Mouse (Mus musculus): ENCODE results near the gene Stk24.

Gene Stk24

GRCm38 (mm10) chr14:121263912-121264311 is 115.9 kb downstream of the Stk24 start:
- DNase-seq (ENCODE audit: low spot score in 2 of 2) = no peak

- no peak for DNase-seq (ENCODE audit: low spot score in 2 of 2)
These were observed 117.2 kb downstream of the Stk24 start for GRCm38 (mm10) chr14:121262606-121263005.

GRCm38 (mm10) chr14:121261229-121261879 is 118.5 kb downstream of the Stk24 start:
- no peak for DNase-seq (ENCODE audit: low spot score in 2 of 2)

GRCm38 (mm10) chr14:121259789-121260188 is 120.0 kb downstream of the Stk24 start:
- peak; percentile 45 to 61 for DNase-seq (ENCODE audit: low spot score in 2 of 2)

GRCm38 (mm10) chr14:121259332-121259731 is 120.5 kb downstream of the Stk24 start:
- no peak for DNase-seq (ENCODE audit: low spot score in 2 of 2)

GRCm38 (mm10) chr14:121256896-121257295 is 122.9 kb downstream of the Stk24 start:
- DNase-seq (ENCODE audit: low spot score in 2 of 2) = no peak

- no peak for DNase-seq (ENCODE audit: low spot score in 2 of 2)
These were observed 124.3 kb downstream of the Stk24 start for GRCm38 (mm10) chr14:121255469-121255868.

- DNase-seq (ENCODE audit: low spot score in 2 of 2) = no peak
These were observed 124.9 kb downstream of the Stk24 start for GRCm38 (mm10) chr14:121254869-121255268.

GRCm38 (mm10) chr14:121252542-121252941 is 127.3 kb downstream of the Stk24 start:
- DNase-seq (ENCODE audit: low spot score in 2 of 2) = no peak

- DNase-seq (ENCODE audit: low spot score in 2 of 2) = no peak
These were observed 128.1 kb downstream of the Stk24 start for GRCm38 (mm10) chr14:121251708-121252107.

- no peak for DNase-seq (ENCODE audit: low spot score in 2 of 2)
These were observed 128.7 kb downstream of the Stk24 start for GRCm38 (mm10) chr14:121251099-121251498.

GRCm38 (mm10) chr14:121248346-121248745 is 131.5 kb downstream of the Stk24 start:
- DNase-seq (ENCODE audit: low spot score in 2 of 2) = no peak

GRCm38 (mm10) chr14:121247287-121247686 is 132.5 kb downstream of the Stk24 start:
- DNase-seq (ENCODE audit: low spot score in 2 of 2) = no peak

- DNase-seq (ENCODE audit: low spot score in 2 of 2) = no peak
These were observed 133.6 kb downstream of the Stk24 start for GRCm38 (mm10) chr14:121246048-121246731.

GRCm38 (mm10) chr14:121244104-121244503 is 135.7 kb downstream of the Stk24 start:
- DNase-seq (ENCODE audit: low spot score in 2 of 2) = no peak

GRCm38 (mm10) chr14:121239386-121239785 is 140.4 kb downstream of the Stk24 start:
- DNase-seq (ENCODE audit: low spot score in 2 of 2) = no peak

- DNase-seq (ENCODE audit: low spot score in 2 of 2) = no peak
These were observed 141.1 kb downstream of the Stk24 start for GRCm38 (mm10) chr14:121238727-121239126.

- DNase-seq (ENCODE audit: low spot score in 2 of 2) = no peak
These were observed 143.1 kb downstream of the Stk24 start for GRCm38 (mm10) chr14:121236736-121237135.

Measured in cerebellum, postnatal 4 days (tissue).